Mouse (Mus musculus) layer of hippocampus, adult 2 months (tissue): ENCODE data around the gene Pafah1b2. TPM values are rescaled to one million over a fixed set of nuclear protein-coding genes. Genes with fewer than 3 reads are reported as not detected.

Source experiments
- DNase-seq, 2 experiments: peaks; one replicate each; pipeline ENCODE4 v3.0.0; 2022; ENCODE audit warnings: low spot score in 2 of 2
- H3K27ac ChIP-seq: fragments of 200-600 bp; 2 replicates; pipeline ENCODE4 v1.8.1; 2022
- H3K4me3 ChIP-seq: fragments of 200-600 bp; 2 replicates; pipeline ENCODE4 v1.8.1; 2022; ENCODE audit warnings: mild to moderate bottlenecking
- CTCF ChIP-seq: fragments of 200-600 bp; conservative IDR thresholded peaks from 2 replicates; pipeline ENCODE4 v1.8.1; 2022; ENCODE audit warnings: antibody characterized with exemption, mild to moderate bottlenecking, moderate library complexity
- total RNA-seq, 2 experiments: library from RNA; stranded (reverse); gene quantifications; 2 replicates each; pipeline ENCODE4 v1.2.3; 2021

Pafah1b2 gene
- total RNA-seq, 2 experiments from 2014 or later: 215 to 228 TPM

DNA sequence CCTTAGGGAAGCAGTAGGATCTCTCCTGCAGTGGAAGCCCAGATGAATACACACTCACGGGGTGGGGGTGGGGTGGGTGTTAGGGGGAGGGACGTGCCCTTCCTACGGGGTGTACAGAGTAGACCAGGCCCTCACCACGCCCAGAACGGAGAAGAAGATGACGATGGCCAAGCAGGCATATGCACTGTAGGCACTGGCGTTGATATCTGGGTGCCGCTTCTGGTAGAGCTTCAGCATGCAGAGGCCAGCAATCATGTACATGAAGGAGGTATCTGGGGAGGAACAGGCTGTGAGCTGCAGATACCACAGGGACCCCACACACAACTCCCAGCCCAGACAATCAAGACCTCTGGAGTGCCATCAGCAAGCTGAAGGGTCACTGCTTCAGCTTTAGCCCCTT is 69.6 kb downstream of the Pafah1b2 start:
- no peak for DNase-seq
- TF ChIP-seq CTCF: no peak
- Histone ChIP-seq H3K4me3 (no peak overlapping the region), H3K27ac (no peak overlapping the region)

DNA sequence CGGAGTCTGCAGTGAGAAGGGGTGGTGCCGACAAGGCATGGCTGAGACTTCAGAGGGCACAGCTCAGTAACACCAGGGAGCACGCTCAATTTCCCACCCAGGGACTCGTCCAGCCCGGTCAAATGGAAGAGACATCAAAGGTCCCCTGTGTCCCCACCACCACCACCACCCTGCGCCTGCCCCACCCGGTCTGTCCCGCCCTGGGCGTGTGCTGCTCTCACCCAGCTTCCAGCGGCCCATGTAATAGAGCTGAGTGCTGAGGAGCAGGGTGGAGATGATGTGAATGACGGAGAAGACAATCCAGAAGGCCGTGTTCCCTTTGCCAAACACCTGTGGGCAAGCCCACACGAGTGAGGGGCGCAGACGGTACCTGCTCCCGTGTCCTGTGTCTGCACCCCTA is 70.0 kb downstream of the Pafah1b2 start:
- no peak for TF ChIP-seq CTCF
- no peak overlapping the region for H3K4me3 ChIP-seq
- DNase-seq: no peak
- no peak overlapping the region for H3K27ac ChIP-seq

DNA sequence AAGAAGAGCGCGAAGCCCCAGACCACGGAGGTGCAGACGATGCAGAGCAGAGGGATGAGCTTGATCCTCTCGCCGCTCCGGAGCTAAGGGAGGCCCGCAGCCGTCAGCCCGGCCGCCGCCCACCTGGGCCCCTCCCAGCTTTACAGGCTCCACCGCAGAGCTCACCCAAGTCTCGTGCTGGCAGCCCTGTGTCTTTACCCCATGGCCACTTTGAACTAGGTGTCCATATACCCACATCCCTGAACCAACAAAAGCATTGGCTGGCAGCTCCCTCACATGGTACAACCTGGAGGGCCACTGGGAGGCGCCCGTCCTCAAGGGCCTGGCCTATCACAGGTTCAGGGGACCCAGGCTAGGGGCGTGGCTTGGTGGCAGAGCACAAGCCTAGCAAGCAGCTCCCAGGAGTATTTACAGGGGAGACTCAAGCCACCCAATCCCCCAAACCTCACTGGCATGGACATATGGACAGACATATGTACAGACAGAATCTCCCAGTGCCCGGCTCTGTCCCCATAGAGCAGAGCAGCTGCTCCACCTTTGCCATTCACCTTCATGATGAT is 71.1 kb downstream of the Pafah1b2 start:
- DNase-seq: no peak
- H3K27ac ChIP-seq: no peak overlapping the region
- peak; percentile 29; the same call in 1 of the 2 replicates for TF ChIP-seq CTCF
- H3K4me3 ChIP-seq: no peak overlapping the region

DNA sequence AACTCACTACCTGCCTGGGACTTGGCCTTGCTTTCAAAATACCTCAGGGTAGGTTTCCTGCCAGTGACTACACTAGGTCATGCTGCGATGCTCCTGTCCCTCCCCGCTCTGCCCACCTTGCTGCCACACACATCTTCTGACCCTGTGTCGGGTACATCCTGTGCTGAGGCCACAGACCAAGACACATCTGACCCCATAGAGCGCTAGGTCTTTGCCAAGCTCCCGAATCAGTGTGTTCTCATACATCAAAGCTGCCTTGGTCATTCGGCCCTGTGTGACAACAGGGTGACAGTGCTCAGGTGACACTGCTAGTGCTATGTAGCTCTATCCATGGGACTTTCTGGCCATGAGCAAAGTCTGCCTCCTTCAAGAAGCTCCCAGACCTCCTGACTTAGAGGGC is 72.7 kb downstream of the Pafah1b2 start:
- Histone ChIP-seq H3K4me3 (no peak overlapping the region), H3K27ac (no peak overlapping the region)
- TF ChIP-seq CTCF: no peak
- no peak for DNase-seq

DNA sequence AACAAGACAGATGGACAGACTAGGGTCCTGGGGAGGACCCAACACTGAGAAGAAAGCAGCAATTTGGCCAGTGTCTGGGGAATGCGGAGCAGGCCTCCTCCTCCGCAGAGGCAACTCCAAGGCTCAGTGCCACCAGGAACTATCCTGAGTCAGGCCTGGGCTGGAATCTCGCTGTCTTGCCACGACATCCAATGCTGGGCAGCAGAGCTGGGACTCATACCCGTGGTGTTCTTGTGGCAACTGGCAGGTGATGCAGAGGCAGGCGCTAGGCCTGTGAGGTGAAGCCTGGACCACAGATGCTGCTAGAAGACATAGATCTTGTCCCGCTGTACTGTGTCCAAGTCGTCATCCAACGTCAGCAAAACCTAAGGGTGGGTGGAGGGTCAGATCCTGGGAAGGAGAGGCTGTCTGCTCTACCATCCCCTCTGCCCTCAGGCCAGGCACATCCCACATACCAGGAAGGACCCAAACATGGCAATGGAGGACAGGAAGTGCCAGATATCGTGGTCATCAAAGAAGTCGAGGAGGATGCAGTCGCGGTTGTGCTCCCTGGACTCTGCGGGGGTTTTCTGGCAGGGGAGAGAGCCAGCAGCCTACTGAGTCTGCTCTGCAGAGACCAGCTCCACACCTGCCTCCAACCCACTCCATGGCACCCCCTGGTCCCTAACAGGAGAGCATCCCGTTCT is 73.4 kb downstream of the Pafah1b2 start:
- H3K27ac ChIP-seq: no peak overlapping the region
- TF ChIP-seq CTCF: no peak

DNA sequence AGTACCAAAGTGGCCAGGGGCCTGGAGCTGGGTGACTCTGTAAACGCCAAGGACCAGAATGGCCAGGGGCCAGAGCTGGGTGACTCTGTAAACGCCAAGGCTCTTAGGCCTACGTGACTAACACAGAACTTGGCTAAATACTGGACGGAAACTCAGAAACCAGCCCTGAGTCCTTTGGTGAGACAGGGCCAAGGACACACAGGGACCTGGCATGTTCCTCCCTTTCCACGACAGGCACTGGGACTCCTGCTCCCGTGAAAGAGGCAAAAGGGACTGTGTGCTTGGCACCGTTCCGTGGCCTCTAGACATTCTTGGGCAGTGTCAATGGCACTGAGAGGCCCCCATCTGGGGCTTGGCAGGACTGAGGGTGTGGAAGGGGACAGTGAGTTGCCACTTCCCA is 74.4 kb downstream of the Pafah1b2 start:
- DNase-seq: no peak
- no peak overlapping the region for H3K27ac ChIP-seq
- no peak for TF ChIP-seq CTCF
- H3K4me3 ChIP-seq: no peak overlapping the region

More for the DNA sequence above, 73.4 kb downstream of the Pafah1b2 start:
- DNase-seq: no peak
- no peak overlapping the region for H3K4me3 ChIP-seq

DNA sequence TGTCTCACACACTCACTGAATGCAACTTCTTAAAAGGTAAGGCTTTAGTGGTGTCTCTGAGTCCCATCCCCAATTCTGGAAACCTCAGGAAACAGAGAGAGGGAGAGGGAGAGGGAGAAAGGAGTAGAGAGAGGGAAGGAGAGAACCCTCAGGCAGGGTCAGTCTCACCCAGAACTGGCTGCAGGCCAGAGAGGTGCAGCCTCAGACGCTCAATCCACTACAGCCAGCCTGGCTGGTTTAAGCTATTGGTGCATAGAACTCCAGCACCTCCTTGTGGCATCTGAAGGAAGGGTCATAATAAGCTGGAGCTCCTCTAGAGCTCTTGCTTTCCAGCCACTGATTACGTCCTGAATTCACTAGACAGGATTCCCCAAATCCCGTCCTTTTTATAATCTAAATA is 75.6 kb downstream of the Pafah1b2 start:
- peak in 1 of 2 experiments; percentile 47 for DNase-seq
- peak; percentile 85 for TF ChIP-seq CTCF

DNA sequence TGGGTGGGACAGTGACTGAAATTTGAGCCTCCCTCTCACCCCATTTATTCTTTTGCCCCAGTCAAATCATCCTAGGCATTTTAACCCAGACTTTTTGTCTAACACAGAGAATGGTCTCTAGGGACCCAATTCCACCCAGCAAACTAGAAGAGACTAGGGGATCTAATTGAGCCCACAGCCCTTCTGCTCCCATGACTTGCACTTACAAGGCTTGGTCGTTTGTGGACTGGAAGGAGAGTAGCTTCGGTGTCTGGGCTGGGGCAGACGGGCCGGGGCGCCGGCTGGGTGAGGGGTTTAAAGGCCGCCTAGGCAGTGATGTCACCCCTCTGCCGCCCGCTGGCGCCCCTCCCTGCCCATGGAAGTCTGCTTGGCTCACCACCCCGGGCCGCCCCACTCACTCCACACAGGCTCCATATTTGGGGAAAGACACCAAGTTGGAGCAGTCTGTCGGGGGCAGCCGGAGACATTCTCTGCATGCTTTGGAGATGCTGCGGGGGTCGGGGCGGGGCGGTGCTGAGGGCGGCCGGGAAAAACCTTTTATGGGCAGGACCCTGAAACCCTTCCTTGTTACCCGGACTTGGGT is 76.8 kb downstream of the Pafah1b2 start, which contains the start of gene Tagln:
TSS of gene Tagln (minus strand) at position 431 of the 583 bp plus-strand sequence.
- Histone ChIP-seq H3K27ac (no peak within 1 kb of the TSS), H3K4me3 (no peak within 1 kb of the TSS)
- no peak for TF ChIP-seq CTCF
- no peak for DNase-seq

More for the DNA sequence above, 75.6 kb downstream of the Pafah1b2 start:
- H3K4me3 ChIP-seq: no peak overlapping the region
- no peak overlapping the region for H3K27ac ChIP-seq

DNA sequence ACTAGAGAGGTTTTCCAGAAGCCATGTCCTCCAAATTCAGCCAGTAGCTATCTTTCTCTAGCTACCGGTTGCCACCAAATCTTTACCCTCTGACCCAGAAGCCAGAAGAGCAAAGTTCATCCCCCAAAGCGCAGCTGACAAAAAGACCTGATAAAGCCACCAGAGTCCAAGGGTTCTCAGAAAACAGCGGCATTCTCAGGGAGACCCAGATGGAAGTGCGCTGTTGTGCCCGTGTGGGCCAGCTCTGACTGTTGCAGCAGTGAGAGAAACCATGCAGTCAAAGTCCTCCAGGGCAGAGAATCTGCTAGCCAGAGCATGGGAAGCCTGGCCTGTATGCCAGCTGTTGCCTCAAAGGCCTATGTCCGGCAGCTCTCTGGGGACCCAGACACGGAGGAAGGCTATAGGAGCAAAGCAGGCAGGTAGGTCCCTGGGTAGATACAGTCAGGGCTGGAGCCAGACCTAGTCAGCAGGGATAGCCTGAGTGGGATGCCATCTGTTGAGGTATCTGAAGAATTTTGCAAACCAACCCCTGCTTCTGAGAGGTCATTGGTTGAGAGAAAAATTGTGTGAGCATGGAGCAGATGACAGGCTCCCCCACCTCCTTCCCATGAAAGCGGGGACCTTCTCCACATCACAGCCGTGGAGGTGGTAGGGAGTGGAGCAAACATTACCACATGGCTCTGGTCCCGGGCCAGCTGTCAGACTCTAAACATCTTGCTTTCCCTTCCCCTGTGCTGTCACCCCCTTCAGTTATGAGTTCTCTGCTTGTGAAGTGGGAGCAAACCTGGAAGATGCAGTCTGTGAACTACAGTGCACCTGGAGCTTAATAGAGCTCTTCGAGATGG is 79.7 kb downstream of the Pafah1b2 start:
- DNase-seq: peak; percentile 46 to 50
- Histone ChIP-seq H3K27ac (peak overlapping the region; percentile 32; the same call in 1 of the 2 replicates), H3K4me3 (no peak overlapping the region)
- TF ChIP-seq CTCF: no peak

DNA sequence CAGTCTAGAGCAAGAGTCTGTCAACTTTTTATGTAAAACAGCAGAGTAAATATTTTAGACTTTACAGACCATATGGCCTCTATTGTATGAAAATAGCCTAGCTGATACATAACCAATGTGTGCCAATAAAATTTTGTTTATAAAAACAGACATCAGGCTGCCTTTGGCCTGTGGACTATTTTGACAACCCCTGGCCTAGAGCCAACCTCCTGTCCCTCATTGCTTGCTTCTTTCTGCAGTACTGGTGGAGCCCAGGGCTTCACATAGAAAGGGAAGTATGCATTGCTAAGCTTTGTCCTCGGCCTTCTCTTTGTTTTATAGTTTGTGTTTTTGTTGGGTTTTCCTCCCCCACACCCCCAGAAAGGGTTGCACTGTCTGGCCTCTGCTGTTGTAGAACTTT is 80.5 kb downstream of the Pafah1b2 start:
- DNase-seq: no peak
- Histone ChIP-seq H3K4me3 (no peak overlapping the region), H3K27ac (no peak overlapping the region)
- no peak for TF ChIP-seq CTCF

DNA sequence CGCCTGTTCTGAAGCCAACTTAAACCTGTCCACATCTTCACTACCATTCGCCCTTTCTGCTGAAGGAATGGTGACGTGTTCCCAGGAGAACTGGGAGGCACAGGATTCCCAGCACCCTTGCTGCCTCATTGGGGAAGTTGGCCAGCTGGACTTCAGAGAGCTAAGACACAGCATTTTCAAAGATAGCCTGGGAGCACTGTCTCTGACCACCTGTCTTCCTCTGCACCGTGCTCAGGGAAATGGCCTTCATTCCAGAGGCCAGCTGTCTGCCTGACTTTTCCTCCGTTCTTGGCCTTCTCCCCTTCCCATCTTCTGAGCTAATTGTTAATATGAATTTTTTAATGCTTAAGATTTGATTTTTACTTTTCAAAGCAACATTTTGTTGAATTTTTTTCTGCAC is 83.2 kb downstream of the Pafah1b2 start:
- DNase-seq: no peak
- TF ChIP-seq CTCF: no peak
- Histone ChIP-seq H3K27ac (no peak overlapping the region), H3K4me3 (no peak overlapping the region)

DNA sequence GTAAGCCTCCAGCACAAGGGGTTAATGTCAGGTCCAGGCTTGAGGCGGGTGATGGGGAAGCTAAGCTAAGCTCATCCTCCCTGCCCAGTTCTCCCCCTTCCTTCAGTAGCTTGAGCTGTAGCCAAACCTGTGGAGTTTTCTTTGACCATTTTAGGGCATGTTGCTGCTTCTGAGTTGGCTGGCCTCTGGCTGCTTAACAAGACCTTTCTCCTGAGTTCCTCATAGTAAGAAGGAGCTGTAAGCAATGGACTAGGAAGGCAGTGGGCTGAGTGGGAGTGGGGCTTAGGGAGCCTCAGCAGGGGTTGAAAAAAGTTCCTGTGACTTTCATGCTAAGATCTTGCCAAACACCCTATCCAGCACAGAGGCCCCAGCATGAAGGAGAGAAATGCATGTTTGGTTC is 92.6 kb downstream of the Pafah1b2 start:
- no peak for TF ChIP-seq CTCF

More for the DNA sequence above, 92.6 kb downstream of the Pafah1b2 start:
- no peak overlapping the region for H3K4me3 ChIP-seq
- DNase-seq: no peak
- no peak overlapping the region for H3K27ac ChIP-seq
